Mouse (Mus musculus) limb, embryonic 11.5 days (tissue): ENCODE measurements at regions not wholly inside any gene's neighbourhood (a gene's known extent, or its start where the extent isn't known, plus 50 kb on each side); places are given as distances from the start of the nearest gene placed in this dataset.
"Not testable (repeated sequence)": the region's sequence is repeated elsewhere in the genome, so short reads cannot be mapped to it uniquely, and the experiment has no call there.

Source experiments
- ATAC-seq: fragments of 200-750 bp; cut with Nextera tagmentation; 2 replicates; pipeline ENCODE4 v1.8.0; 2017; ENCODE audit warnings: low read depth; ENCODE audit not compliant: insufficient number of reproducible peaks, low FRiP score, low TSS enrichment
- DNase-seq: peaks from one replicate; pipeline ENCODE4 v3.0.0-alpha.2; 2015; ENCODE audit warnings: low spot score
- H3K27ac ChIP-seq: fragments of 300-500 bp; sonication (generic); replicated peaks from 2 replicates; pipeline ENCODE4 v1.5.1; 2014; ENCODE audit warnings: low read depth, mild to moderate bottlenecking, low read length
- H3K27me3 ChIP-seq: fragments of 300-500 bp; sonication (generic); 2 replicates; pipeline ENCODE4 v1.6.1; 2014; ENCODE audit warnings: mild to moderate bottlenecking, low read length, mixed read lengths; ENCODE audit not compliant: control insufficient read depth, insufficient read depth
- H3K36me3 ChIP-seq: fragments of 300-500 bp; sonication (generic); 2 replicates; pipeline ENCODE4 v1.6.1; 2014; ENCODE audit warnings: mild to moderate bottlenecking, low read length, moderate library complexity, mixed read lengths; ENCODE audit not compliant: control insufficient read depth, insufficient read depth
- H3K4me1 ChIP-seq: fragments of 300-500 bp; sonication (generic); 2 replicates; pipeline ENCODE4 v1.6.1; 2014; ENCODE audit warnings: low read length, mixed read lengths; ENCODE audit not compliant: control insufficient read depth, insufficient read depth
- H3K4me2 ChIP-seq: fragments of 300-500 bp; sonication (generic); 2 replicates; pipeline ENCODE4 v1.6.1; 2014; ENCODE audit warnings: low read depth, mild to moderate bottlenecking, moderate library complexity; ENCODE audit not compliant: severe bottlenecking
- H3K4me3 ChIP-seq: fragments of 300-500 bp; sonication (generic); 2 replicates; pipeline ENCODE4 v1.5.1; 2014; ENCODE audit warnings: low read depth, low read length
- H3K9ac ChIP-seq: fragments of 300-500 bp; sonication (generic); 2 replicates; pipeline ENCODE4 v1.6.1; 2014; ENCODE audit warnings: mild to moderate bottlenecking, low read length
- H3K9me3 ChIP-seq: fragments of 300-500 bp; sonication (generic); 2 replicates; pipeline ENCODE4 v1.6.1; 2016; ENCODE audit warnings: low read length; ENCODE audit not compliant: control insufficient read depth
- WGBS: fragments of 180-500 bp; shearing (Covaris S2); extraction: QIAGEN DNeasy Blood & Tissue Kit; methylation state at CpG from one replicate; pipeline ENCODE4 v1.1.7; 2014; 5-methylcytosine and 5-hydroxymethylcytosine counted together

DNA sequence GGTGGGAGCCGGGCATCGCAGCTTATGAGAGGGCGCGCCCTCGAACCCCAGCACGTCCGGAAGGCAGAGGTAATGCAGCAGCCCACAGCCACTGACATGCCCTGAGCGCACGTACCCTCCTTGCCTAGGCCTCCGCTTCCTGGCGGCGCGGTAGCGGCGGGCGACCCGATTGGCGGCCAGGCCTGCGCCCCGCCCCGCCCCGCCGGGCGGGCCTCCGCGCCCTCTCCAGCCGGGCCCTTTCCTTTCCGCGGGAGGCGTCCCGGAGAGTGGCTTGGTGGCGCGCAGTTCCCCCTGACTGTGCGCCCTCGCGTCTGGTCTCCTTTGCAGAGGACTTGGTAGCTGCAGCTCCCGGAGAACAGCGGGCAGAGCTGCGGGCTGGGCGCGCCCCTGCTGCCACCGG lies 461.1 kb downstream of the Gm21863 start:
- peak; percentile 20 for DNase-seq
- H3K27ac ChIP-seq, H3K36me3 ChIP-seq, H3K4me1 ChIP-seq, H3K27me3 ChIP-seq, H3K9ac ChIP-seq, H3K4me2 ChIP-seq, H3K9me3 ChIP-seq, ATAC-seq: not testable (repeated sequence)
- H3K4me3 ChIP-seq: peak overlapping the region; percentile 20; the same call in 1 of the 2 replicates
- 5% methylated on average over 10 of the region's 42 CpGs for WGBS

DNA sequence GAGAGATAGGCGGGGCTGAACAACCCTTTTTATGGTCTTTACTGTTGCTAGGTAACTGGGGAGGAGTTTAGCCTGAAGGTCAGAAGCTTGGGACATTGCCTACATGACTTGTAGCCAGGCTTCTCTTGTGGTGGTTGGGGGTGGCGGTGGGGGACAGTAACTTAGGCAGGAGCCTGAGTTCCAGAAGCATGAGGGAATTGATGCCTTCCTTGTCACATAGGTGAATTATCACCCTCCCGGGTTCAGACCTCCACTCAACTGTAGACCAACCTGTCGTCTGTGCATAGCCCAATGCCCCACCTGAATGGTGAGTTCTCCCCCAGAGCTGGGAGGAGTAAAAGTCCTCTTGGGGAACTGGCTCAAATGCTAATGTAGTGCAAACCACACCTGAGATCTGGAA lies 472.1 kb downstream of the Gm21863 start:
- not testable (repeated sequence) for H3K4me3 ChIP-seq, H3K27me3 ChIP-seq, DNase-seq, H3K4me2 ChIP-seq, ATAC-seq, H3K9ac ChIP-seq, H3K36me3 ChIP-seq, H3K4me1 ChIP-seq, H3K27ac ChIP-seq, H3K9me3 ChIP-seq
- WGBS: 90% methylated on average over 3 of the region's 4 CpGs

DNA sequence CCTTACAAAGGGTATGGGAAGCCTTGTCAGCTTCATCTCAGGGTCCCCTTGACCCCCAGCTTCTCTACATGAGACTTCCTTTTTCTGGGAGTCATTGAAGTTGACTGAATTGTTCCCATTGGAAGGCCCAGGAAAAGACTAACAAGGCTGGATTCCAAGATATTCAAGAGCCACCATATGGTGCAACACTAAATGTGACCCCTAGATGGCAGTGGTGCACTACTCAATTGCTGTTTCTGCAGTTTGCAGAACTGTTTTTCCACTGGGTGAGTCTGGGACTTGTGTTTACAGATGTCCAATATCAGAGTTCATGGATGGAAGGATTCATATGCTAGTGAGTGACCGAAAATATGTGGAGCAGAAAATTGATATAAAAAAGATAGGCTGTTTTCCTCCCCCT lies 510.3 kb downstream of the Gm21863 start:
- H3K27ac ChIP-seq, H3K36me3 ChIP-seq, H3K27me3 ChIP-seq, H3K9me3 ChIP-seq, ATAC-seq, H3K4me1 ChIP-seq, H3K4me3 ChIP-seq, H3K4me2 ChIP-seq, H3K9ac ChIP-seq: not testable (repeated sequence)
- peak; percentile 21 for DNase-seq
- WGBS: 68% methylated on average over 1 of the region's 1 CpGs
